Mouse (Mus musculus): ENCODE data around the gene Timp2.
A peak's percentile ranks its signal among the peaks of the same experiment; 100 is the strongest.

The Timp2 gene

GRCm38 (mm10) chr11:118289999-118290889 is 65.3 kb downstream of the Timp2 start, which contains the start of gene Usp36:
Gene Usp36 (minus strand): TSS chr11:118290244.
- DNase-seq (ENCODE audit: low spot score): peak; percentile 99

- DNase-seq (ENCODE audit: low spot score): peak; percentile 19
These were observed 66.0 kb downstream of the Timp2 start for GRCm38 (mm10) chr11:118289562-118289961.

- DNase-seq (ENCODE audit: low spot score): peak; percentile 46
These were observed 66.5 kb downstream of the Timp2 start for GRCm38 (mm10) chr11:118289037-118289511.

- DNase-seq (ENCODE audit: low spot score): no peak
These were observed 68.0 kb downstream of the Timp2 start for GRCm38 (mm10) chr11:118287573-118287972.

- DNase-seq (ENCODE audit: low spot score): no peak
These were observed 69.1 kb downstream of the Timp2 start for GRCm38 (mm10) chr11:118286434-118286833.

- no peak for DNase-seq (ENCODE audit: low spot score)
These were observed 69.7 kb downstream of the Timp2 start for GRCm38 (mm10) chr11:118285791-118286190.

GRCm38 (mm10) chr11:118280218-118280617 is 75.3 kb downstream of the Timp2 start:
- DNase-seq (ENCODE audit: low spot score): no peak

- no peak for DNase-seq (ENCODE audit: low spot score)
These were observed 79.2 kb downstream of the Timp2 start for GRCm38 (mm10) chr11:118276328-118276727.

- no peak for DNase-seq (ENCODE audit: low spot score)
These were observed 80.4 kb downstream of the Timp2 start for GRCm38 (mm10) chr11:118275092-118275491.

GRCm38 (mm10) chr11:118269827-118270226 is 85.7 kb downstream of the Timp2 start:
- DNase-seq (ENCODE audit: low spot score): peak; percentile 21

- no peak for DNase-seq (ENCODE audit: low spot score)
These were observed 88.9 kb downstream of the Timp2 start for GRCm38 (mm10) chr11:118266666-118267046.

- no peak for DNase-seq (ENCODE audit: low spot score)
These were observed 89.4 kb downstream of the Timp2 start for GRCm38 (mm10) chr11:118266044-118266665.

- no peak for DNase-seq (ENCODE audit: low spot score)
These were observed 89.9 kb downstream of the Timp2 start for GRCm38 (mm10) chr11:118265621-118266020.

- DNase-seq (ENCODE audit: low spot score): no peak
These were observed 92.4 kb downstream of the Timp2 start for GRCm38 (mm10) chr11:118263146-118263545.

- no peak for DNase-seq (ENCODE audit: low spot score)
These were observed 95.5 kb downstream of the Timp2 start for GRCm38 (mm10) chr11:118260081-118260480.

- no peak for DNase-seq (ENCODE audit: low spot score)
These were observed 96.0 kb downstream of the Timp2 start for GRCm38 (mm10) chr11:118259580-118259979.

- DNase-seq (ENCODE audit: low spot score): no peak
These were observed 99.2 kb downstream of the Timp2 start for GRCm38 (mm10) chr11:118256371-118256770.

- DNase-seq (ENCODE audit: low spot score): no peak
These were observed 101.2 kb downstream of the Timp2 start for GRCm38 (mm10) chr11:118254159-118254951.

- no peak for DNase-seq (ENCODE audit: low spot score)
These were observed 101.9 kb downstream of the Timp2 start for GRCm38 (mm10) chr11:118253447-118254158.
